Mouse (Mus musculus) embryonic fibroblast, embryonic 13.5 days (primary cell): ENCODE measurements around the gene D630003M21Rik.

Experiments
- CTCF ChIP-seq: IDR thresholded peaks from 2 replicates; pipeline ENCODE4 v1.5.1; 2011; ENCODE audit warnings: mild to moderate bottlenecking, control low read depth, low read length, moderate library complexity, borderline replicate concordance; ENCODE audit not compliant: insufficient read depth
- POLR2A ChIP-seq: IDR thresholded peaks from 2 replicates; pipeline ENCODE4 v1.6.1; 2011; ENCODE audit warnings: low read depth, mild to moderate bottlenecking, control low read depth, low read length, moderate library complexity

GRCm38 (mm10) chr2:158221446-158222084 lies 7.5 kb downstream of the D630003M21Rik start:
- no peak for TF ChIP-seq CTCF
- TF ChIP-seq POLR2A: no peak
